Mouse (Mus musculus): Measurements from ENCODE around the gene Tbc1d16.

Gene Tbc1d16

GRCm38 (mm10) chr11:119143376-119144002 lies 84.8 kb downstream of the Tbc1d16 start:
- no peak for DNase-seq (ENCODE audit: low spot score)

DNA sequence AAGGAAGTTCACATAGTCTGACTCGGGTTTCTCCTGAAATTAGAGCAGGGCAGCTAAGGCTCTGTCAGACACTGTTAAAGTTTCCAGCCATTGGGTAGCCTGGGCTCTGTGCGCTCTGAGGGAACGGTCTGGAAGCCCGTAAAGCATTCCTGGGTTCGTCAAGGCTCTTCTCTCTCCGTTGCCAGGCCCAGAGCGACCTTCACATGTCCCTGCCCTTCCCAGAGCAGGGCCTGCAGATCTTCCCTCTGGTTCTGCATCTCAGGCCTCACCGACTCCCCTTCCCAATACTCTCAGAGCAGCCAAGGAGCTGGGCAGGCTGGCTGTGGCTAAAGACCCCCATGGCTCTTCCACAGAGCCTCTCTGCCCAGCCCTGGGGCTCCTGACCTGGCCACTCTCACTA lies 85.7 kb downstream of the Tbc1d16 start:
- DNase-seq (ENCODE audit: low spot score), result no peak

DNA sequence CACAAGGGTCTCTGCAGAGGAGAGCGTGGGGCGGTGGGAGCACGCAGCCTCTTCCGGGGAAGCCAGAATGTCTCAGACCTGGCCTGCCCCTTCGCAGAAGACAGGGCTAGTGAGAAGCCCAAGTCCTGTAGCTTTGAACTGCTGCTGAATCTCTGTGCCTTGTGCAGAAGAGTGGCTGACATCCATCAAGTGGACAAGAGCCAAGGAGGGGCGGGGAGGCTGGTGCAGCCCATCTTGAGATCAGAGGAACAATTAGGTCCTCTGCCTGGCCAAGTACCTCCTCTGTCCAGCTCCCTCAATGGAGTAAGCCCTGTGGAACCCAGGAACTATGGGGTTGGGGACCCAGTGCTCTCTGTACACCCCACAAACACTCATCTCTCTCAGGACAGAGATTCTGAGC lies 89.3 kb downstream of the Tbc1d16 start:
- no peak for DNase-seq (ENCODE audit: low spot score)

DNA sequence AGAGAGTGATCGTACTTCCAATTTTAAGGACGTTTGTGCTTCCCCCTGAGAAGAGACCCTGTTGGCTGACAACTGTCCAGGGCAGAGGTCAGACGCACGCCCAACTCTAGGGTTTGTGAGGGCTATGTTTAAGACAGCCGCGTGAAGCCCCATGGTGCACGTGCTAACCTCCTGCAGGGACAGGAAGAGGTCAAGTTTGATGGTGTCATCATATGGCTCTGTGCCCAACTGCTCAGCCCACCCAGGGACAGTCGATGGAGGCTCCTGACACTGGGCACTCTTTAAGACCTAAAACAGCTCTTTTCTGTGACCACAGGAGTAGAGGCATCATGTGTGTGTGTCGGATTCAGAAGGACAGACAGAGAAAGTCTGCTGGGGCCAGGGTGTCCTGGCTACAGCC lies 90.1 kb downstream of the Tbc1d16 start:
- no peak for DNase-seq (ENCODE audit: low spot score)

- no peak for DNase-seq (ENCODE audit: low spot score)
Observed at GRCm38 (mm10) chr11:119134586-119134985, 93.7 kb downstream of the Tbc1d16 start.

GRCm38 (mm10) chr11:119133437-119134221 lies 94.7 kb downstream of the Tbc1d16 start:
- DNase-seq (ENCODE audit: low spot score), result peak; percentile 36

GRCm38 (mm10) chr11:119132198-119133035 lies 95.9 kb downstream of the Tbc1d16 start:
- DNase-seq (ENCODE audit: low spot score), result no peak

- no peak for DNase-seq (ENCODE audit: low spot score)
Observed at GRCm38 (mm10) chr11:119130081-119130765, 98.1 kb downstream of the Tbc1d16 start.

GRCm38 (mm10) chr11:119129281-119130058 lies 98.8 kb downstream of the Tbc1d16 start:
- DNase-seq (ENCODE audit: low spot score), result no peak

GRCm38 (mm10) chr11:119128668-119129280 lies 99.5 kb downstream of the Tbc1d16 start:
- no peak for DNase-seq (ENCODE audit: low spot score)

DNA sequence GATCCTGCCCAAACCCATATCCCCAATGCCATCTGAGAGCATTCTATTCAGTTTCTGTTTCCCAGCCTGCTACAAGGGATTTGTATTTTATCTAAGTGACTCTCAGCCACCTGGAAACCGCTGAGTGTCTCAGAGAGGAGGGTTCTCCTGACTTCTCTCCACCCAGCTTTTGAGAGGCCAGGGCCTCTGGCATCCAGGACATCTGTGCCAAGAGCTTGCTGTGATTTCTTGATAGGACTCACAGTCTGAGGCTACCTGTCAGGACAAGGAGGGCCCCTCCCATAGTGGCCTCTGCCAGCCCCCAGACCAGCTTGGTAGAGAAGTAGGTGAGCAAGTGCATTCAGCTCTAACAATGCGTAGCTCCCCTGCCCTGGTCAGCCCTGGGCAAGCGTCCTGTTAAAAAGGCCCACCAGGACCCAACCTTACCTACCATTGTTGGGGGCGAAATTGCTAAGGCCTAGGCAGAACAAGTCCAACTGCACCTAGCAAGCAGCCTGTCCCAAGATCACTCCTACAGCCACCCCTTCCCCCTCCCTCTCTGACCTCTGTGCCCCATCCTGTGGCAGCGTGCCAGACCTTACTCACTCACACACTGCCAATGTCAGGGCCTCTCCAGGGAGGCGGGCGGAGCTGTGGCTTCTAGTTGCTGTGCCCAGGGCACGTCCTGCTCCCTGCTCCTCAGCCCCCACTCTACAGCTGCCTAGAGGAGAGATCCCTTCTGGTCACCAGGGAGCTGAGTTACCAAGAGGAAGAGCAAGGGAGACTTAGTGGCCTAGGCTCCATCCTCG lies 100.4 kb downstream of the Tbc1d16 start:
- DNase-seq (ENCODE audit: low spot score), result peak; percentile 79

GRCm38 (mm10) chr11:119127147-119127546 lies 101.2 kb downstream of the Tbc1d16 start:
- peak; percentile 21 for DNase-seq (ENCODE audit: low spot score)

DNA sequence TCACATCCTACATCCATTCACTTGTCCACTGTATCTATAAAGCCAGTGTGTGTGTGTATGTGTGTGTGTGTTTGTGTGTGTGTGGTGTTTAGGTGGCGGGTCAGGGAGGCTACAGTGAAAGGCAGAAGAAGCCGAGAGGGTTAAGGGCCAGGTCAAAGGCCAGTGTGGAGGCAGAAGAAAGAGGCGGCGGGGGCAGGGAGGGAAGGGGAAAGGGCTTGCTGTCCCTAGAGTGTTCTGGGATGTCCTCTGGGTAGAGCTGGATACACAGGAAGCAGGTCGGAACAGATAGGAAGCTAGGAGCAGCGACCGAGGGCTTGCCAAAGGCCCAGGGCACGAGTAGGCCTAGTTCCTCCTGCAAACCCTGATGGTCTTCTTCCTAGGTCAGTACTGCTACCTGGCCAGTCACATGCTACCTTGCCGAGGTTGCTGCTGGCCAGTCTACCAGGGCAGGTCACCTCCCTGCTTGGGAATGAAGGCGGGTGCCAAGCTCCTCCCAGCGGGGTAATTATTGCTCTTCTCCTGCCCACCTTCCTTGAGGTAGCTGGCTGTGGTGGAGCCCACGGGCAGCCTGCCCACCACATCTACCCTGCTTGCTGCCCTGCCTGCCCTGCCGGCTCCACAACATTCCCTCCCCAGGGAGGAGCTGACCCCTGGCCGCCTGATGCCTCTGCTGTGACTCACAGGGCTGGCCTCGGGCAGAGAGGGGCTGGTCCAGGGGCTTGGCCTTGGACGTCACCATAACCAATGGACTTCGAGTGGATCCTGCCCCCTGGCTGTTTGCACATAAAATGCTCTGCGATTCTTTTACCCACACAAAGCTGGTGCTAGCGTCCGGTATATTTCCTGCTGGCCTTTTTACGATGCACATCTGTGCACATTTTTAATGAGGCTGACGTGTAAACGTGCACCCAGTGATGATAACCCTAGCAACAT lies 102.1 kb downstream of the Tbc1d16 start:
- DNase-seq (ENCODE audit: low spot score), result peak; percentile 95

DNA sequence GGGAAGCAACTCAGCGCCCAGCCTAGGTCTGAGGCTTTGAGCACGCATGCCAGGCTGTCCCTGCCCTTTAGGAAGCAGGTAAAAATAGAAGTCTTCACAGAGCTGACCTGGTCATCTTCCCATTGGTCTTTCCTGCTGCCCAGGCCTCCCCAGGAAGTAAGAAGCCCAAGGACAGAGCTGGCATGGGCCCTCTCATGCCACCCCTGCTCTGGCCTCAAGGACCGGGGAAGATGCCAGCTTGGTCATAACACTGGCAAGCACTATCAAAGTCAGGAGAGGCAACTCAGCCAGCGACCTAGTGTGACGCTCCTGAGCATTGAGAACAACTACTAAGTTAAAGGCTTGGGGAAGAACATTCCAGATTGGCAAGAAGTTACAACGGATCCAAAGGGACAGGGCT lies 103.8 kb downstream of the Tbc1d16 start:
- no peak for DNase-seq (ENCODE audit: low spot score)

- DNase-seq (ENCODE audit: low spot score), result no peak
Observed at GRCm38 (mm10) chr11:119123522-119124319, 104.6 kb downstream of the Tbc1d16 start.

DNA sequence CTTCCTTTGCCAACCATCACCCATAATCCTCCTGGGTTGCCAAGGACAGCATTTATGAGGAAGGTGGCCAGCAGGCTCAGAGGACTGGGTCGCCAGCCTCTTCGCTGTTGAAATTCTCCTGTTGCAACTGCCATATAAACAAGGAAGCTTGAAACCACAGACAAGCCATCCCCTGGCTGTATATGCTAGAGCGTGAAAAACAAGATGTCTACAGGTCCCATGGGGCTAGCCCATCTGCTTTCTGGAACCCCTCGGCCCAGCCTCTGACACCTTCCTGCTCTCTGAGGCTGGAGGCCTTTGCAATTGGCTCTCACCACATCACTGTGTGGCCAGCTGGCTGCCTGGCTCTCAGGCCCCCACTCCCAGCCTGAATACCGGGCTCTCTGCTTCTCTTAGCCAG lies 105.9 kb downstream of the Tbc1d16 start:
- no peak for DNase-seq (ENCODE audit: low spot score)

GRCm38 (mm10) chr11:119118905-119119304 lies 109.4 kb downstream of the Tbc1d16 start:
- no peak for DNase-seq (ENCODE audit: low spot score)

- no peak for DNase-seq (ENCODE audit: low spot score)
Observed at GRCm38 (mm10) chr11:119117945-119118344, 110.4 kb downstream of the Tbc1d16 start.
